Mouse (Mus musculus): ENCODE results near the gene Klrb1c. TPM values are rescaled to one million over a fixed set of nuclear protein-coding genes. Genes with fewer than 3 reads are reported as not detected.
"Not testable (repeated sequence)": the region's sequence is repeated elsewhere in the genome, so short reads cannot be mapped to it uniquely, and the experiment has no call there.

Klrb1c gene
- polyA plus RNA-seq, 1 experiment from 2014 or later, result 0.26 TPM

GRCm38 (mm10) chr6:128788517-128788916 lies 498 bp downstream of the Klrb1c start:
- no peaks in the 10 kb centered on the region for H3K36me3 ChIP-seq (ENCODE audit: control insufficient read depth, insufficient read depth, low read length)
- H3K9ac ChIP-seq (ENCODE audit: low read length), result no peak overlapping the region
- DNase-seq (ENCODE audit: low spot score), result no peak
- H3K4me1 ChIP-seq (replicated peaks; ENCODE audit: control insufficient read depth, insufficient read depth, low read length), result no peaks in the 10 kb centered on the region
- no peaks in the 10 kb centered on the region for H3K27me3 ChIP-seq (replicated peaks; ENCODE audit: control insufficient read depth, insufficient read depth, low read length)
- ATAC-seq (replicated peaks; ENCODE audit: low FRiP score, low TSS enrichment, low read depth), result no peak
- 87% methylated on average over 1 of the region's 1 CpGs for WGBS
- no peak overlapping the region for H3K4me2 ChIP-seq (ENCODE audit: low read length)
- no peaks in the 10 kb centered on the region for H3K9me3 ChIP-seq (ENCODE audit: control insufficient read depth, low read length)
- no peak overlapping the region for H3K4me3 ChIP-seq (ENCODE audit: low read depth, low read length)
- H3K27ac ChIP-seq (ENCODE audit: low read depth), result no peak overlapping the region

- H3K27me3 ChIP-seq (replicated peaks; ENCODE audit: control insufficient read depth, insufficient read depth, low read length); ATAC-seq (replicated peaks; ENCODE audit: low FRiP score, low TSS enrichment, low read depth): not testable (repeated sequence)
- WGBS, result 91% methylated on average over 1 of the region's 1 CpGs
Measured at GRCm38 (mm10) chr6:128786396-128786795, 2.6 kb downstream of the Klrb1c start.

GRCm38 (mm10) chr6:128769481-128770253 lies 19.3 kb downstream of the Klrb1c start:
- Histone ChIP-seq H3K4me1 (replicated peaks; ENCODE audit: control insufficient read depth, insufficient read depth, low read length) (no peaks in the 10 kb centered on the region), H3K27ac (ENCODE audit: low read depth) (peak overlapping the region; percentile 29), H3K9ac (ENCODE audit: low read length) (0 out of 2 replicates have a peak overlapping the region, but pooled peaks have one; percentile 11), H3K27me3 (replicated peaks; ENCODE audit: control insufficient read depth, insufficient read depth, low read length) (no peaks in the 10 kb centered on the region), H3K36me3 (ENCODE audit: control insufficient read depth, insufficient read depth, low read length) (no peaks in the 10 kb centered on the region), H3K4me3 (ENCODE audit: low read depth, low read length) (no peak overlapping the region), H3K4me2 (ENCODE audit: low read length) (peak overlapping the region; percentile 1; the same call in 1 of the 2 replicates), H3K9me3 (ENCODE audit: control insufficient read depth, low read length) (0 out of 2 replicates have a peak, but pooled peaks cover 3% of the 10 kb centered on the region)
- WGBS, result 44% methylated on average over 10 of the region's 10 CpGs
- ATAC-seq (replicated peaks; ENCODE audit: low FRiP score, low TSS enrichment, low read depth) (no peak), DNase-seq (ENCODE audit: low spot score) (peak; percentile 65)

More at GRCm38 (mm10) chr6:128786396-128786795, 2.6 kb downstream of the Klrb1c start:
- not testable (repeated sequence) for H3K9ac ChIP-seq (ENCODE audit: low read length); H3K4me2 ChIP-seq (ENCODE audit: low read length); H3K4me1 ChIP-seq (replicated peaks; ENCODE audit: control insufficient read depth, insufficient read depth, low read length); H3K27ac ChIP-seq (ENCODE audit: low read depth); H3K9me3 ChIP-seq (ENCODE audit: control insufficient read depth, low read length); H3K36me3 ChIP-seq (ENCODE audit: control insufficient read depth, insufficient read depth, low read length); DNase-seq (ENCODE audit: low spot score); H3K4me3 ChIP-seq (ENCODE audit: low read depth, low read length)

- Histone ChIP-seq H3K9me3 (ENCODE audit: control insufficient read depth, low read length) (no peaks in the 10 kb centered on the region), H3K27ac (ENCODE audit: low read depth) (no peak overlapping the region), H3K27me3 (replicated peaks; ENCODE audit: control insufficient read depth, insufficient read depth, low read length) (no peaks in the 10 kb centered on the region), H3K36me3 (ENCODE audit: control insufficient read depth, insufficient read depth, low read length) (no peaks in the 10 kb centered on the region), H3K4me3 (ENCODE audit: low read depth, low read length) (no peak overlapping the region), H3K4me1 (replicated peaks; ENCODE audit: control insufficient read depth, insufficient read depth, low read length) (no peaks in the 10 kb centered on the region), H3K4me2 (ENCODE audit: low read length) (no peak overlapping the region), H3K9ac (ENCODE audit: low read length) (no peak overlapping the region)
- WGBS, result 86% methylated on average over 4 of the region's 4 CpGs
- ATAC-seq (replicated peaks; ENCODE audit: low FRiP score, low TSS enrichment, low read depth) (no peak), DNase-seq (ENCODE audit: low spot score) (no peak)
Measured at GRCm38 (mm10) chr6:128768047-128768446, 21.0 kb downstream of the Klrb1c start.

GRCm38 (mm10) chr6:128766486-128767254 lies 22.3 kb downstream of the Klrb1c start:
- not testable (repeated sequence) for H3K4me3 ChIP-seq (ENCODE audit: low read depth, low read length); H3K4me2 ChIP-seq (ENCODE audit: low read length); ATAC-seq (replicated peaks; ENCODE audit: low FRiP score, low TSS enrichment, low read depth); H3K36me3 ChIP-seq (ENCODE audit: control insufficient read depth, insufficient read depth, low read length); H3K4me1 ChIP-seq (replicated peaks; ENCODE audit: control insufficient read depth, insufficient read depth, low read length); H3K9ac ChIP-seq (ENCODE audit: low read length); DNase-seq (ENCODE audit: low spot score); H3K9me3 ChIP-seq (ENCODE audit: control insufficient read depth, low read length); H3K27ac ChIP-seq (ENCODE audit: low read depth); H3K27me3 ChIP-seq (replicated peaks; ENCODE audit: control insufficient read depth, insufficient read depth, low read length)
- 51% methylated on average over 6 of the region's 6 CpGs for WGBS

- H3K4me2 ChIP-seq (ENCODE audit: low read length), result no peak overlapping the region
- H3K9ac ChIP-seq (ENCODE audit: low read length), result no peak overlapping the region
- no peak for ATAC-seq (replicated peaks; ENCODE audit: low FRiP score, low TSS enrichment, low read depth)
- H3K27me3 ChIP-seq (replicated peaks; ENCODE audit: control insufficient read depth, insufficient read depth, low read length), result no peaks in the 10 kb centered on the region
- H3K9me3 ChIP-seq (ENCODE audit: control insufficient read depth, low read length), result no peaks in the 10 kb centered on the region
- DNase-seq (ENCODE audit: low spot score), result no peak
- WGBS, result 76% methylated on average over 1 of the region's 1 CpGs
- H3K27ac ChIP-seq (ENCODE audit: low read depth), result no peak overlapping the region
- H3K36me3 ChIP-seq (ENCODE audit: control insufficient read depth, insufficient read depth, low read length), result no peaks in the 10 kb centered on the region
- no peak overlapping the region for H3K4me3 ChIP-seq (ENCODE audit: low read depth, low read length)
- no peaks in the 10 kb centered on the region for H3K4me1 ChIP-seq (replicated peaks; ENCODE audit: control insufficient read depth, insufficient read depth, low read length)
Measured at GRCm38 (mm10) chr6:128765211-128765610, 23.8 kb downstream of the Klrb1c start.

- Histone ChIP-seq H3K27me3 (replicated peaks; ENCODE audit: control insufficient read depth, insufficient read depth, low read length) (no peaks in the 10 kb centered on the region), H3K4me3 (ENCODE audit: low read depth, low read length) (peak overlapping the region; percentile 45), H3K4me2 (ENCODE audit: low read length) (peak overlapping the region; percentile 48), H3K36me3 (ENCODE audit: control insufficient read depth, insufficient read depth, low read length) (no peaks in the 10 kb centered on the region), H3K9me3 (ENCODE audit: control insufficient read depth, low read length) (no peaks in the 10 kb centered on the region), H3K27ac (ENCODE audit: low read depth) (no peak overlapping the region), H3K4me1 (replicated peaks; ENCODE audit: control insufficient read depth, insufficient read depth, low read length) (no peaks in the 10 kb centered on the region), H3K9ac (ENCODE audit: low read length) (peak overlapping the region; percentile 38; the same call in 1 of the 2 replicates)
- DNase-seq (ENCODE audit: low spot score) (no peak), ATAC-seq (replicated peaks; ENCODE audit: low FRiP score, low TSS enrichment, low read depth) (no peak)
- WGBS, result 22% methylated on average over 5 of the region's 5 CpGs
Measured at GRCm38 (mm10) chr6:128764598-128764997, 24.4 kb downstream of the Klrb1c start.

- Histone ChIP-seq H3K4me1 (replicated peaks; ENCODE audit: control insufficient read depth, insufficient read depth, low read length) (no peaks in the 10 kb centered on the region), H3K36me3 (ENCODE audit: control insufficient read depth, insufficient read depth, low read length) (no peaks in the 10 kb centered on the region), H3K27ac (ENCODE audit: low read depth) (peak overlapping the region; percentile 74), H3K9me3 (ENCODE audit: control insufficient read depth, low read length) (no peaks in the 10 kb centered on the region), H3K4me2 (ENCODE audit: low read length) (peak overlapping the region; percentile 61), H3K4me3 (ENCODE audit: low read depth, low read length) (peak overlapping the region; percentile 45), H3K9ac (ENCODE audit: low read length) (peak overlapping the region; percentile 59), H3K27me3 (replicated peaks; ENCODE audit: control insufficient read depth, insufficient read depth, low read length) (no peaks in the 10 kb centered on the region)
- WGBS, result 1% methylated on average over 30 of the region's 30 CpGs
- peak; percentile 95 for ATAC-seq (replicated peaks; ENCODE audit: low FRiP score, low TSS enrichment, low read depth)
- DNase-seq (ENCODE audit: low spot score), result peak; percentile 100
Measured at GRCm38 (mm10) chr6:128763736-128764523, 25.1 kb downstream of the Klrb1c start.

Measured in intestine, embryonic 14.5 days (tissue).